Mouse (Mus musculus) neural tube, embryonic 11.5 days (tissue): ENCODE results near the gene Cpa1. TPM values are rescaled to one million over a fixed set of nuclear protein-coding genes. Genes with fewer than 3 reads are reported as not detected.

Experiments
- ATAC-seq: fragments of 200-750 bp; cut with Nextera tagmentation; 2 replicates; pipeline ENCODE4 v1.8.0; 2017; ENCODE audit warnings: moderate number of reproducible peaks, mild to moderate bottlenecking, moderate TSS enrichment, moderate library complexity; ENCODE audit not compliant: insufficient read depth, low FRiP score, low TSS enrichment
- DNase-seq: peaks from one replicate; pipeline ENCODE4 v3.0.0-alpha.2; 2015; ENCODE audit warnings: low spot score
- H3K27ac ChIP-seq: fragments of 300-500 bp; sonication (generic); 2 replicates; pipeline ENCODE4 v1.5.1; 2014; ENCODE audit warnings: low read depth, mild to moderate bottlenecking, low read length
- H3K27me3 ChIP-seq: fragments of 300-500 bp; sonication (generic); 2 replicates; pipeline ENCODE4 v1.6.1; 2014; ENCODE audit warnings: mild to moderate bottlenecking, low read length, mixed read lengths; ENCODE audit not compliant: control insufficient read depth, insufficient read depth
- H3K36me3 ChIP-seq: fragments of 300-500 bp; sonication (generic); 2 replicates; pipeline ENCODE4 v1.6.1; 2014; ENCODE audit warnings: mild to moderate bottlenecking, low read length, moderate library complexity, mixed read lengths; ENCODE audit not compliant: control insufficient read depth, insufficient read depth
- H3K4me1 ChIP-seq: fragments of 300-500 bp; sonication (generic); 2 replicates; pipeline ENCODE4 v1.6.1; 2014; ENCODE audit warnings: low read length, mixed read lengths; ENCODE audit not compliant: control insufficient read depth, insufficient read depth
- H3K4me2 ChIP-seq: fragments of 300-500 bp; sonication (generic); 2 replicates; pipeline ENCODE4 v1.6.1; 2014; ENCODE audit warnings: low read depth, mild to moderate bottlenecking, moderate library complexity
- H3K4me3 ChIP-seq: fragments of 300-500 bp; sonication (generic); 2 replicates; pipeline ENCODE4 v1.5.1; 2014; ENCODE audit warnings: low read depth, low read length
- H3K9ac ChIP-seq: fragments of 300-500 bp; sonication (generic); 2 replicates; pipeline ENCODE4 v1.6.1; 2014; ENCODE audit warnings: mild to moderate bottlenecking, low read length
- H3K9me3 ChIP-seq: fragments of 300-500 bp; sonication (generic); 2 replicates; pipeline ENCODE4 v1.6.1; 2016; ENCODE audit warnings: low read length; ENCODE audit not compliant: control insufficient read depth
- WGBS: fragments of 180-500 bp; shearing (Covaris S2); extraction: QIAGEN DNeasy Blood & Tissue Kit; methylation state at CpG from one replicate; pipeline ENCODE4 v1.1.7; 2014; 5-methylcytosine and 5-hydroxymethylcytosine counted together
- polyA plus RNA-seq: library from polyadenylated mRNA; unstranded; fragments of >200 nt; fragmentation: Nextera tagmentation; extraction: Ambion mirVana; gene quantifications from 2 replicates; pipeline ENCODE4 v1.2.1, GENCODE M21; 2014

The Cpa1 gene
- polyA plus RNA-seq, 1 experiment from 2014 or later, result not detected

GRCm38 (mm10) chr6:30652425-30653188 lies 13.6 kb downstream of the Cpa1 start:
- Histone ChIP-seq H3K4me1 (peaks cover 36% of the 10 kb centered on the region), H3K27me3 (no peaks in the 10 kb centered on the region), H3K4me3 (no peak overlapping the region), H3K9ac (no peak overlapping the region), H3K36me3 (no peaks in the 10 kb centered on the region), H3K9me3 (no peaks in the 10 kb centered on the region), H3K4me2 (no peak overlapping the region), H3K27ac (peak overlapping the region; percentile 71)
- no peak for DNase-seq
- ATAC-seq, result no peak
- WGBS, result 52% methylated on average over 9 of the region's 9 CpGs

GRCm38 (mm10) chr6:30653518-30653917 lies 14.5 kb downstream of the Cpa1 start:
- ATAC-seq, result no peak
- peaks cover 36% of the 10 kb centered on the region for H3K4me1 ChIP-seq
- H3K27me3 ChIP-seq, result no peaks in the 10 kb centered on the region
- no peak overlapping the region for H3K9ac ChIP-seq
- H3K4me3 ChIP-seq, result no peak overlapping the region
- H3K4me2 ChIP-seq, result no peak overlapping the region
- H3K9me3 ChIP-seq, result no peaks in the 10 kb centered on the region
- H3K27ac ChIP-seq, result peak overlapping the region; percentile 71
- no peak for DNase-seq
- WGBS, result 65% methylated on average over 6 of the region's 6 CpGs
- no peaks in the 10 kb centered on the region for H3K36me3 ChIP-seq

- Histone ChIP-seq H3K27ac (peak overlapping the region; percentile 46; the same call in 1 of the 2 replicates), H3K4me2 (no peak overlapping the region), H3K36me3 (no peaks in the 10 kb centered on the region), H3K9ac (no peak overlapping the region), H3K4me1 (peaks cover 33% of the 10 kb centered on the region), H3K4me3 (no peak overlapping the region), H3K9me3 (no peaks in the 10 kb centered on the region), H3K27me3 (no peaks in the 10 kb centered on the region)
- ATAC-seq (no peak), DNase-seq (no peak)
- 34% methylated on average over 6 of the region's 6 CpGs for WGBS
These were observed 15.4 kb downstream of the Cpa1 start for GRCm38 (mm10) chr6:30654402-30654859.

GRCm38 (mm10) chr6:30654932-30655331 lies 15.9 kb downstream of the Cpa1 start:
- Histone ChIP-seq H3K4me3 (no peak overlapping the region), H3K27me3 (no peaks in the 10 kb centered on the region), H3K9me3 (no peaks in the 10 kb centered on the region), H3K36me3 (no peaks in the 10 kb centered on the region), H3K4me1 (peaks cover 31% of the 10 kb centered on the region), H3K9ac (no peak overlapping the region), H3K4me2 (no peak overlapping the region), H3K27ac (peak overlapping the region; percentile 46; the same call in 1 of the 2 replicates)
- ATAC-seq, result no peak
- DNase-seq, result no peak
- WGBS, result 76% methylated on average over 3 of the region's 3 CpGs

GRCm38 (mm10) chr6:30657279-30657678 lies 18.3 kb downstream of the Cpa1 start:
- no peak overlapping the region for H3K4me3 ChIP-seq
- H3K36me3 ChIP-seq, result no peaks in the 10 kb centered on the region
- no peak overlapping the region for H3K9ac ChIP-seq
- ATAC-seq (no peak), DNase-seq (no peak)
- 82% methylated on average over 12 of the region's 12 CpGs for WGBS
- H3K9me3 ChIP-seq, result no peaks in the 10 kb centered on the region
- H3K27me3 ChIP-seq, result no peaks in the 10 kb centered on the region
- H3K4me2 ChIP-seq, result no peak overlapping the region
- no peak overlapping the region for H3K27ac ChIP-seq
- peaks cover 31% of the 10 kb centered on the region for H3K4me1 ChIP-seq

GRCm38 (mm10) chr6:30658619-30659018 lies 19.6 kb downstream of the Cpa1 start:
- Histone ChIP-seq H3K4me3 (no peak overlapping the region), H3K4me1 (peaks cover 25% of the 10 kb centered on the region), H3K4me2 (no peak overlapping the region), H3K9ac (no peak overlapping the region), H3K36me3 (no peaks in the 10 kb centered on the region), H3K27me3 (no peaks in the 10 kb centered on the region), H3K9me3 (no peaks in the 10 kb centered on the region), H3K27ac (no peak overlapping the region)
- ATAC-seq (no peak), DNase-seq (no peak)
- WGBS, result 83% methylated on average over 9 of the region's 9 CpGs

- Histone ChIP-seq H3K36me3 (no peaks in the 10 kb centered on the region), H3K4me1 (peaks cover 6% of the 10 kb centered on the region), H3K9ac (no peak overlapping the region), H3K4me3 (no peak overlapping the region), H3K27ac (0 out of 2 replicates have a peak overlapping the region, but pooled peaks have one; percentile 40), H3K4me2 (no peak overlapping the region), H3K27me3 (no peaks in the 10 kb centered on the region), H3K9me3 (no peaks in the 10 kb centered on the region)
- DNase-seq, result no peak
- ATAC-seq, result no peak
- 40% methylated on average over 6 of the region's 6 CpGs for WGBS
These were observed 25.8 kb downstream of the Cpa1 start for GRCm38 (mm10) chr6:30664776-30665175.

GRCm38 (mm10) chr6:30665296-30665695 lies 26.3 kb downstream of the Cpa1 start:
- Histone ChIP-seq H3K4me3 (no peak overlapping the region), H3K36me3 (no peaks in the 10 kb centered on the region), H3K27me3 (no peaks in the 10 kb centered on the region), H3K4me2 (no peak overlapping the region), H3K9me3 (no peaks in the 10 kb centered on the region), H3K4me1 (peaks cover 6% of the 10 kb centered on the region), H3K9ac (no peak overlapping the region), H3K27ac (no peak overlapping the region)
- ATAC-seq, result no peak
- DNase-seq, result no peak
- 65% methylated on average over 4 of the region's 4 CpGs for WGBS

GRCm38 (mm10) chr6:30666043-30666442 lies 27.0 kb downstream of the Cpa1 start:
- peaks cover 6% of the 10 kb centered on the region for H3K4me1 ChIP-seq
- no peak overlapping the region for H3K9ac ChIP-seq
- H3K27ac ChIP-seq, result no peak overlapping the region
- 42% methylated on average over 6 of the region's 6 CpGs for WGBS
- no peak for ATAC-seq
- no peaks in the 10 kb centered on the region for H3K27me3 ChIP-seq
- no peaks in the 10 kb centered on the region for H3K36me3 ChIP-seq
- H3K9me3 ChIP-seq, result no peaks in the 10 kb centered on the region
- no peak overlapping the region for H3K4me2 ChIP-seq
- H3K4me3 ChIP-seq, result no peak overlapping the region
- no peak for DNase-seq
